Mouse (Mus musculus): ENCODE results near the gene S100a11. TPM values are rescaled to one million over a fixed set of nuclear protein-coding genes. Genes with fewer than 3 reads are reported as not detected.

Gene S100a11
- 1,000 to 10,000 TPM in 1 of 2 experiments, 100 to 1,000 TPM in 1; 475 to 1,419 TPM for polyA plus RNA-seq (2017; shearing (Covaris generic))

GRCm38 (mm10) chr3:93520330-93521193 is at the start of gene S100a11:
Gene S100a11 (plus strand): TSS chr3:93520488.

DNA sequence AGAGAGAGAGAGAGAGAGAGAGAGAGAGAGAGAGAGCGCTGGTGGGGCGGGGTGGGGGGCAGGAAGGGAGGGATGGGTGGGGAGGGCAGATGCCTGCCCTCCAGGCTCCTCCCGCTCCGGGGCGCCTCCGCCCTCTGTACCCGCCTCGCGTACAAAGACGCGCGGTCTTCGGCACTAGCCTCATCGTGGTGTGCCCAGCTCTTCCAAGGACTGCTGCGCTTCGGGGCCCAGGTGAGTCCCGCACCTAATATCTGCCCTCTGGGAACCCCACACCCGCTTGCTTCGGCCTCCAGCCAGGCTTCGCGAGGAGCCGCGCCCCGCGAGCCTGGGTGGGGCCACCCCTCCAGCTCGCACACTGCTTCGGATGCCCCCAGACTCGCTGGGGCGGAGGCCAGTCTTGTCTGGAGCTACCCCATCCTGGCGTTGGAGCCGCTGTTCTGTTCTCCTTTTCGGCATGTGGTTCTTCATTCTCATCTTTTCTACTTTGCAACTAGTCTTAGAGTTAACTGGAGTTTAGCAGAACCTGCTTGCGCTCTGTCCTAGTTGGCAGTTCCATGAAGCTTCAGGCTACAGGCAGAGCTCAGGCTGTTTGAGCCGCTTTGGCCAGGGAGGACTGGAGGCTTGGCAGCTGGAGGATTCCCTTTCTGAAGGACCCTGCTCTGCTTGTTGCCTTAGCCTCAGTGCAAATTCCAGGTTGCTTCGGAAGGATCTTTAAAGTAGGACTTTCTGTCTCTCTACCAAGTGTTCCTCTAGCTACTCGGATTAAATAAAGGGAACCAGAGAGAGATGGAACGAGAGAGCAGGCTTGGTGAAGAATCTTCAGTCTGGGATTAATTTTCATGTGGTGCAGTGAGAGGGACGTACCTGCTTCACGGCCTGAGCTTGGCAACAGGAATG is 34.9 kb downstream of the S100a11 start, which contains the start of gene S100a10:
S100a10 (plus strand) TSS at position 100 of the 897 bp plus-strand sequence.

Other genes starting within 250 kb of the S100a11 start
- gene Flg, start 247.0 kb upstream of the S100a11 start, polyA plus RNA-seq (2017; shearing (Covaris generic)): not detected
- not detected for gene Hrnr, start 200.7 kb upstream of the S100a11 start, polyA plus RNA-seq (2017; shearing (Covaris generic))
- gene Rptn, start 126.8 kb upstream of the S100a11 start, polyA plus RNA-seq (2017; shearing (Covaris generic)): under 1 TPM in 1 of 2 experiments, not detected in 1; 0.23 TPM
- under 1 TPM in 1 of 2 experiments, not detected in 1; 0.20 TPM for gene Tchh, start 78.2 kb upstream of the S100a11 start, polyA plus RNA-seq (2017; shearing (Covaris generic))
- not detected for gene Tchhl1, start 51.7 kb upstream of the S100a11 start, polyA plus RNA-seq (2017; shearing (Covaris generic))
- gene S100a10, start 34.6 kb downstream of the S100a11 start, polyA plus RNA-seq (2017; shearing (Covaris generic)): 1,000 to 10,000 TPM in 1 of 2 experiments, 100 to 1,000 TPM in 1; 590 to 2,365 TPM
- not detected for gene Tdpoz2, start 132.2 kb downstream of the S100a11 start, polyA plus RNA-seq (2017; shearing (Covaris generic))
- not detected for gene Tdpoz1, start 155.8 kb downstream of the S100a11 start, polyA plus RNA-seq (2017; shearing (Covaris generic))
- not detected for gene Gm37596, start 172.6 kb downstream of the S100a11 start, polyA plus RNA-seq (2017; shearing (Covaris generic))

Data from activated CD4-positive, CD25-positive, alpha-beta regulatory T cell (primary cell).